Comparison of ENCODE assay signal across 7 mouse cellular contexts in genomic region chr7:132806286-132806685, GRCm38 (mm10). TPM values are rescaled to one million over a fixed set of nuclear protein-coding genes. Genes with fewer than 3 reads are reported as not detected.
A peak's percentile ranks its signal among the peaks of the same experiment; 100 is the strongest.
DNase-seq lines count a peak whose midpoint lies in the region; ATAC-seq lines count a peak whose summit lies in the region.

No protein-coding gene starts in this region.

- H3K27ac ChIP-seq in midbrain, embryonic 10.5 days (replicated peaks) = peak overlapping the region; percentile 90
- no peak overlapping the region for H3K27ac ChIP-seq in midbrain, embryonic 14.5 days (replicated peaks; ENCODE audit: low read depth, low read length)
- H3K27ac ChIP-seq in liver, embryonic 13.5 days = peak overlapping the region; percentile 81; the same call in 1 of the 2 replicates

- no peaks in the 10 kb centered on the region for H3K27me3 ChIP-seq in midbrain, embryonic 10.5 days (ENCODE audit: low read depth, poor library complexity, severe bottlenecking)
- no peaks in the 10 kb centered on the region for H3K27me3 ChIP-seq in midbrain, embryonic 14.5 days (ENCODE audit: control insufficient read depth, insufficient read depth, low read length)
- no peaks in the 10 kb centered on the region for H3K27me3 ChIP-seq in liver, embryonic 13.5 days

- H3K4me2 ChIP-seq in midbrain, embryonic 14.5 days (ENCODE audit: low read length) = no peak overlapping the region
- no peak overlapping the region for H3K4me2 ChIP-seq in liver, embryonic 13.5 days

- no peaks in the 10 kb centered on the region for H3K36me3 ChIP-seq in midbrain, embryonic 10.5 days
- H3K36me3 ChIP-seq in midbrain, embryonic 14.5 days (ENCODE audit: control insufficient read depth, insufficient read depth, low read length) = no peaks in the 10 kb centered on the region
- H3K36me3 ChIP-seq in liver, embryonic 13.5 days = no peaks in the 10 kb centered on the region

- no peak for ATAC-seq in midbrain, embryonic 14.5 days (ENCODE audit: low FRiP score, low TSS enrichment)
- ATAC-seq in liver, embryonic 13.5 days (ENCODE audit: low read depth) = no peak

- H3K9ac ChIP-seq in midbrain, embryonic 14.5 days (replicated peaks; ENCODE audit: low read length) = no peak overlapping the region
- H3K9ac ChIP-seq in liver, embryonic 13.5 days = 0 out of 2 replicates have a peak overlapping the region, but pooled peaks have one; percentile 49

- no peaks in the 10 kb centered on the region for H3K9me3 ChIP-seq in midbrain, embryonic 10.5 days (replicated peaks)
- no peaks in the 10 kb centered on the region for H3K9me3 ChIP-seq in midbrain, embryonic 14.5 days (ENCODE audit: control insufficient read depth, low read length)
- no peaks in the 10 kb centered on the region for H3K9me3 ChIP-seq in liver, embryonic 13.5 days (replicated peaks)

- DNase-seq in midbrain, embryonic 10.5 days (ENCODE audit: low spot score) = no peak
- no peak for DNase-seq in midbrain, embryonic 14.5 days
- DNase-seq in cerebellum, postnatal 14 days = peak; percentile 84 to 86
- peak; percentile 77 for DNase-seq in gastrocnemius, postnatal 25 days
- DNase-seq in liver, embryonic 13.5 days = no peak
- DNase-seq in T-cell, adult 2 months (ENCODE audit: low spot score) = no peak
- no peak for DNase-seq in frontal cortex, postnatal 36 days (ENCODE audit: low spot score in 2 of 2)

- H3K4me1 ChIP-seq in midbrain, embryonic 10.5 days = peaks cover 73% of the 10 kb centered on the region
- peaks cover 53% of the 10 kb centered on the region for H3K4me1 ChIP-seq in midbrain, embryonic 14.5 days (ENCODE audit: control insufficient read depth, insufficient read depth, low read length)
- peaks cover 98% of the 10 kb centered on the region for H3K4me1 ChIP-seq in liver, embryonic 13.5 days (replicated peaks)

- no peak overlapping the region for H3K4me3 ChIP-seq in midbrain, embryonic 10.5 days
- no peak overlapping the region for H3K4me3 ChIP-seq in midbrain, embryonic 14.5 days (replicated peaks; ENCODE audit: low read depth, low read length)
- no peak overlapping the region for H3K4me3 ChIP-seq in liver, embryonic 13.5 days (replicated peaks)

- 55% methylated on average over 5 of the region's 5 CpGs for WGBS in midbrain, embryonic 10.5 days
- 50% methylated on average over 5 of the region's 5 CpGs for WGBS in midbrain, embryonic 14.5 days
- WGBS in liver, embryonic 13.5 days (ENCODE audit: insufficient replicate concordance) = 76% methylated on average over 5 of the region's 5 CpGs

RNA-seq across cellular contexts. Expression of gene Fam53b, which starts 7.4 kb away (rescaled TPM):
- polyA plus RNA-seq in midbrain, embryonic 10.5 days (2016; fragmentation: Nextera tagmentation; extraction: Ambion mirVana) = 23.1 and 25.0 TPM in 2 replicates
- 9.3 and 15.5 TPM in 2 replicates for polyA plus RNA-seq in midbrain, embryonic 14.5 days (2014; fragmentation: Nextera tagmentation; extraction: Ambion mirVana)
- 10 to 100 TPM; 17.0 to 19.0 TPM for total RNA-seq in gastrocnemius, postnatal 25 days (2021)
- 19.1 and 21.4 TPM in 2 replicates for polyA plus RNA-seq in liver, embryonic 13.5 days (2015; fragmentation: Nextera tagmentation; extraction: Ambion mirVana)

RNA-seq across cellular contexts. Expression of gene Eef1akmt2, which starts 46.2 kb away (rescaled TPM):
- 80.7 and 82.0 TPM in 2 replicates for polyA plus RNA-seq in midbrain, embryonic 10.5 days (2016; fragmentation: Nextera tagmentation; extraction: Ambion mirVana)
- 90.0 and 92.6 TPM in 2 replicates for polyA plus RNA-seq in midbrain, embryonic 14.5 days (2014; fragmentation: Nextera tagmentation; extraction: Ambion mirVana)
- total RNA-seq in gastrocnemius, postnatal 25 days (2021) = 1 to 10 TPM; 5.5 to 8.3 TPM
- polyA plus RNA-seq in liver, embryonic 13.5 days (2015; fragmentation: Nextera tagmentation; extraction: Ambion mirVana) = 24.1 and 30.1 TPM in 2 replicates

RNA-seq across cellular contexts. Expression of gene Abraxas2, which starts 52.7 kb away (rescaled TPM):
- 36.2 and 36.6 TPM in 2 replicates for polyA plus RNA-seq in midbrain, embryonic 10.5 days (2016; fragmentation: Nextera tagmentation; extraction: Ambion mirVana)
- polyA plus RNA-seq in midbrain, embryonic 14.5 days (2014; fragmentation: Nextera tagmentation; extraction: Ambion mirVana) = 40.0 and 42.6 TPM in 2 replicates
- total RNA-seq in gastrocnemius, postnatal 25 days (2021) = 10 to 100 TPM; 19.8 to 22.5 TPM
- polyA plus RNA-seq in liver, embryonic 13.5 days (2015; fragmentation: Nextera tagmentation; extraction: Ambion mirVana) = 17.0 and 18.4 TPM in 2 replicates

Comparison
In these comparisons a context has a peak if more than half of its experiments do, and no peak if none do; other contexts are left out.
1. DNase-seq: peak in cerebellum, postnatal 14 days (2 of 2) and gastrocnemius, postnatal 25 days (single experiment); none in midbrain, embryonic 10.5 days (single experiment), midbrain, embryonic 14.5 days (single experiment), liver, embryonic 13.5 days (single experiment), T-cell, adult 2 months (single experiment) and frontal cortex, postnatal 36 days (0 of 2).